Mouse (Mus musculus) midbrain, embryonic 15.5 days (tissue): ENCODE measurements around the gene Elmsan1. TPM values are rescaled to one million over a fixed set of nuclear protein-coding genes. Genes with fewer than 3 reads are reported as not detected.

Experiments
- ATAC-seq: fragments of 200-750 bp; cut with Nextera tagmentation; replicated peaks from 2 replicates; pipeline ENCODE4 v1.8.0; 2017; ENCODE audit warnings: moderate TSS enrichment
- H3K27ac ChIP-seq: fragments of 300-500 bp; sonication (generic); 2 replicates; pipeline ENCODE4 v1.5.1; 2015; ENCODE audit warnings: mild to moderate bottlenecking, inconsistent platforms
- H3K27me3 ChIP-seq: fragments of 300-500 bp; sonication (generic); replicated peaks from 2 replicates; pipeline ENCODE4 v1.6.1; 2015; ENCODE audit warnings: inconsistent platforms
- H3K36me3 ChIP-seq: fragments of 300-500 bp; sonication (generic); replicated peaks from 2 replicates; pipeline ENCODE4 v1.6.1; 2015; ENCODE audit warnings: inconsistent platforms
- H3K4me1 ChIP-seq: fragments of 300-500 bp; sonication (generic); 2 replicates; pipeline ENCODE4 v1.6.1; 2015; ENCODE audit warnings: inconsistent platforms
- H3K4me2 ChIP-seq: fragments of 300-500 bp; sonication (generic); 2 replicates; pipeline ENCODE4 v1.6.1; 2015; ENCODE audit warnings: inconsistent platforms, mild to moderate bottlenecking, moderate library complexity
- H3K4me3 ChIP-seq: fragments of 300-500 bp; sonication (generic); 2 replicates; pipeline ENCODE4 v1.5.1; 2015; ENCODE audit warnings: mild to moderate bottlenecking, inconsistent platforms
- H3K9ac ChIP-seq: fragments of 300-500 bp; sonication (generic); 2 replicates; pipeline ENCODE4 v1.6.1; 2015; ENCODE audit warnings: mild to moderate bottlenecking, inconsistent platforms
- H3K9me3 ChIP-seq: fragments of 300-500 bp; sonication (generic); 2 replicates; pipeline ENCODE4 v1.6.1; 2016; ENCODE audit warnings: inconsistent platforms
- WGBS: fragments of 180-500 bp; shearing (Covaris S2); methylation state at CpG from one replicate; pipeline ENCODE4 v1.1.7; 2015; ENCODE audit warnings: mixed read lengths; 5-methylcytosine and 5-hydroxymethylcytosine counted together
- polyA plus RNA-seq: library from polyadenylated mRNA; unstranded; fragments of >200 nt; fragmentation: Nextera tagmentation; extraction: Ambion mirVana; gene quantifications from 2 replicates; pipeline ENCODE4 v1.2.1, GENCODE M21; 2015

The Elmsan1 gene
- polyA plus RNA-seq, 1 experiment from 2014 or later: 4.4 TPM

DNA sequence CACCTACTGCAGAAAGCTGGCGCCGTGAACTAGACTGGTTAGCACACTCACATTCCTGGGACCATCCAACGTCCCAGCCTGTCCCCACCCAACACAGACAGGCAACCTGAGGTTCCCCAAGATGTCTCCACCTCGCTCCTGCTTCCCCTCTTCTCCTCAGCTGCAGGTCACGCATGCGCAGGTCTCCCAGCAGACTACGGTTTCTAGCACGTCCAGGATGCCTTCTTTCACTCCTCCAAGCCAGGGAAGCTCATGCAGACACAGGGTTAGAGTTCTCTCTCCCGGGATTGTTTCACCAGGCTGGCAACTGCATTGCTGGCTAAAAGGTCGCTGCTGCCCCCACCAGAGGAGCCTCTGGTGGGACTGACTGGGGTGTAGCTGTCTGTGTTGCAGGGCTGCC is 19.8 kb downstream of the Elmsan1 start:
- WGBS: 78% methylated on average over 10 of the region's 10 CpGs
- H3K27ac ChIP-seq: no peak overlapping the region
- no peak overlapping the region for H3K4me3 ChIP-seq
- H3K9me3 ChIP-seq: no peaks in the 10 kb centered on the region
- no peak overlapping the region for H3K4me2 ChIP-seq
- H3K4me1 ChIP-seq: peaks cover 12% of the 10 kb centered on the region
- no peak overlapping the region for H3K9ac ChIP-seq
- no peaks in the 10 kb centered on the region for H3K27me3 ChIP-seq
- H3K36me3 ChIP-seq: no peaks in the 10 kb centered on the region
- no peak for ATAC-seq

DNA sequence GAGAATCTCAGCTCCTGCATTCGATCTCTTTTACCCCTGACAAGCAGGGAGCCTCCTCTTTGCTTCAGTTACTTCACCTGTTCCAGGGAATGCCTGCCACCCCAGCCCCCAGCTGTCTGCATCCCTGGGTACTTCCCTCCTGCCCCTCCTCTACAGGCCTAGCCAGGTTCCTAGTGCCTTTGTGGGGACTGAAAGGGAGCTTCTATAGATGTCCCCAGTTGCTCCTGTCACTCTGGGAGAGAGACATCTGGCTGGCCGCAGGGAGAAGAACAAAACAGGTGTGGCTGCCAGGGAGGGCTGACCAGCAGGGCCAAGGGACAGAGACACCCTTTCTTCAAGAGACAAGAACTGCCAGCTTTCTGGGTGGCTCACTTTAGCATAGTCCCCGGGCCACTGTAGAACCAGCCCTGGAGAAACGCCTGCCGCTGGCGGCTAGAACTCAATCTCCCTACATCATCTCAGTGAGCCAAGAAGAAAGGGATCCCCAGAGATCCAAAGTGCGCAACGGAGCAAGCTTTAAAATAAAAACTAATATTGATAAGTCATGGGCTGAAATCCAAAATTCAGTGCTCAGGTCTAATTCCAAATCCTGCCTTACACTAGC is 20.5 kb downstream of the Elmsan1 start:
- H3K4me1 ChIP-seq: peaks cover 12% of the 10 kb centered on the region
- no peak overlapping the region for H3K4me2 ChIP-seq
- no peak overlapping the region for H3K4me3 ChIP-seq
- H3K36me3 ChIP-seq: no peaks in the 10 kb centered on the region
- H3K9me3 ChIP-seq: no peaks in the 10 kb centered on the region
- WGBS: 49% methylated on average over 8 of the region's 8 CpGs
- no peak for ATAC-seq
- no peaks in the 10 kb centered on the region for H3K27me3 ChIP-seq
- no peak overlapping the region for H3K9ac ChIP-seq
- no peak overlapping the region for H3K27ac ChIP-seq

DNA sequence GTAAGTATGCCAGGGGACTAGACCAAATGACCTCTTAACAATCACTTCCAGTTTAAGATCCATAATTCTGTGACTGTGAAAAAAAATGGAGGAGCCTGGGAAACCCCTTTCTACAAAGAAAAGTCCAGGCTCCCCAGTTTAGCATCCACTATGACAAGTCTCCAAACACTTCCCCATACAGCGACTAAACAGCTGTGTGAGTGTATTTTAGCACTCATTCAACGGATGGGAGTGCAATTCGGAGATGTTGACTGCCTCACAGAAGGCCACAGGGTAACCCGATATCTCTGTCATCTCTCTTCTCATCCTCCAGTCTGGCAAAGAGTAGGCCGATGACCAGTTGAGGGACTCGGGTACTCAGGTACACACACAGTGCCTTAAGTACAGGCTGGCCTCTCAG is 23.5 kb downstream of the Elmsan1 start:
- Histone ChIP-seq H3K27ac (no peak overlapping the region), H3K9me3 (no peaks in the 10 kb centered on the region), H3K4me1 (peaks cover 38% of the 10 kb centered on the region), H3K36me3 (no peaks in the 10 kb centered on the region), H3K9ac (no peak overlapping the region), H3K4me3 (no peak overlapping the region), H3K4me2 (peak overlapping the region; percentile 95; the same call in 1 of the 2 replicates), H3K27me3 (no peaks in the 10 kb centered on the region)
- ATAC-seq: no peak
- WGBS: 60% methylated on average over 6 of the region's 6 CpGs

- H3K36me3 ChIP-seq: no peaks in the 10 kb centered on the region
- H3K4me3 ChIP-seq: peak overlapping the region; percentile 75
- H3K4me1 ChIP-seq: peaks cover 40% of the 10 kb centered on the region
- no peaks in the 10 kb centered on the region for H3K27me3 ChIP-seq
- H3K9me3 ChIP-seq: no peaks in the 10 kb centered on the region
- H3K27ac ChIP-seq: peak overlapping the region; percentile 87
- H3K4me2 ChIP-seq: peak overlapping the region; percentile 95
- H3K9ac ChIP-seq: peak overlapping the region; percentile 83; the same call in 1 of the 2 replicates
- peak; percentile 5 for ATAC-seq
- WGBS: 2% methylated on average over 13 of the region's 13 CpGs
Observed at GRCm38 (mm10) chr12:84194400-84195109, 24.1 kb downstream of the Elmsan1 start.

DNA sequence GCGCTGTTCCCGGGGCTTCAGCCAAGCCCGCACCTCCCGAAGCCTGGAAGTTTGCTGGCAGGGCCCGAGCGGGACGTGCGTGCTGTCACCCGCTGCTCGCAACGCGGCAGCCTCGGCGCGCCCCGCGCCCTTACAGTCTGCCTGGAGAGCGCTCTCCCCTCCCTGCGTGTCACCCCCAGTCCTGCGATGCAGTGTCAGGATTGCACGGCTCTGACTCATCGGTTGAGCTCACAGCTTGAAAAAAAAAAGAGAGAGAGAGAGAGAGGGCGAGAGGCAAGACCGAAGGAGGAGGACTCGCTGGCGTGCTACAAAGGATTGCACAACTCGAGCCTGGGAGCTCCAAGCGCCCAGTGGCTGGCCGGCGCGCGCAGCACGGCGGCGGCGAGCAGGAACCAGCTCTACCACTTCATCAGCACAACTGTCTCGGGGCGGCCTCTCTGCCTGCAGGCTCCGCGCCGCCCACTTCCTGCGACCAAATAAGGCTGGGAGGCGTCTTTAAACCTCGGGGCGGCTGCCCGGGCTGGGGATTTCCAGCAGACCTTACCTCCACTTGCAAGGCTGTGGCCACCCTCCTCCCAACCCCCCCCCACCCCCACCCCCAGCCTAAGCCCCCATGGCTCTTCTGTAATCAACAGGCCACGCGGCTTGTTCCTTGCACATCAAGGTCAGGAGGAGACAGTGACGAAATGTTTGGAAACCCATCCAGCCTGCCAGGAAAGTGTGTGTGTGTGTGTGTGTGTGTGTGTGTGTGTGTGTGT is 24.9 kb downstream of the Elmsan1 start:
- Histone ChIP-seq H3K4me2 (peak overlapping the region; percentile 95), H3K27ac (peak overlapping the region; percentile 87), H3K4me1 (peaks cover 47% of the 10 kb centered on the region), H3K36me3 (no peaks in the 10 kb centered on the region), H3K9ac (peak overlapping the region; percentile 83), H3K27me3 (no peaks in the 10 kb centered on the region), H3K9me3 (no peaks in the 10 kb centered on the region), H3K4me3 (peak overlapping the region; percentile 75)
- WGBS: 0% methylated on average over 48 of the region's 49 CpGs
- peak; percentile 82 for ATAC-seq

- peak; percentile 76 for ATAC-seq
- Histone ChIP-seq H3K4me3 (peak overlapping the region; percentile 75), H3K9ac (peak overlapping the region; percentile 83), H3K36me3 (no peaks in the 10 kb centered on the region), H3K9me3 (no peaks in the 10 kb centered on the region), H3K4me1 (peaks cover 54% of the 10 kb centered on the region), H3K4me2 (peak overlapping the region; percentile 95), H3K27me3 (no peaks in the 10 kb centered on the region), H3K27ac (peak overlapping the region; percentile 87)
- WGBS: under 1% methylated on average over 99 of the region's 102 CpGs
Observed at GRCm38 (mm10) chr12:84192741-84193641, 25.7 kb downstream of the Elmsan1 start.

- Histone ChIP-seq H3K9me3 (no peaks in the 10 kb centered on the region), H3K4me2 (peak overlapping the region; percentile 95), H3K9ac (peak overlapping the region; percentile 83), H3K4me3 (peak overlapping the region; percentile 75), H3K4me1 (peaks cover 58% of the 10 kb centered on the region), H3K36me3 (no peaks in the 10 kb centered on the region), H3K27ac (peak overlapping the region; percentile 87; the same call in 1 of the 2 replicates), H3K27me3 (no peaks in the 10 kb centered on the region)
- 3% methylated on average over 13 of the region's 13 CpGs for WGBS
- ATAC-seq: no peak
Observed at GRCm38 (mm10) chr12:84192280-84192679, 26.4 kb downstream of the Elmsan1 start.

DNA sequence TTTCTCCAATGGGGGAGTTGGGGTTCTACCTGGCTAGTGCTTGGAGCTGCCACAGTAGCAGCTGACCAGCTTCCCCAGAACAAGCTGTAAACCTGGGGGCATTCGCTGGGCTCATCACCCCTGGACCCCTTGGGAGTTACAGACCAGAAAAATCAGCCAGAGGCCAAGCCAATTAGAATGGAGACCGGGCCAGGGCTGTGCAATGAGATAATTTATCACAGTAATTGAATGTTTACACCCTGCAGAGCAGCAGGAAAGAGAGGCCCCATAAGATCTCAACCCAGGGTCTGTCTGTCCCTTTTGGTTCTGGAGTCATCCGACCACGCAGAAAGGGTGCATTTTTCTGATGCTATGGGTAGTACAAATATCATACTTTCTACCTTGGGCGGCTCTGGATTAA is 26.9 kb downstream of the Elmsan1 start:
- peak overlapping the region; percentile 95 for H3K4me2 ChIP-seq
- H3K9ac ChIP-seq: peak overlapping the region; percentile 83; the same call in 1 of the 2 replicates
- no peaks in the 10 kb centered on the region for H3K9me3 ChIP-seq
- no peak overlapping the region for H3K27ac ChIP-seq
- H3K36me3 ChIP-seq: no peaks in the 10 kb centered on the region
- H3K27me3 ChIP-seq: no peaks in the 10 kb centered on the region
- H3K4me3 ChIP-seq: peak overlapping the region; percentile 75
- 25% methylated on average over 5 of the region's 5 CpGs for WGBS
- ATAC-seq: no peak
- peaks cover 61% of the 10 kb centered on the region for H3K4me1 ChIP-seq

DNA sequence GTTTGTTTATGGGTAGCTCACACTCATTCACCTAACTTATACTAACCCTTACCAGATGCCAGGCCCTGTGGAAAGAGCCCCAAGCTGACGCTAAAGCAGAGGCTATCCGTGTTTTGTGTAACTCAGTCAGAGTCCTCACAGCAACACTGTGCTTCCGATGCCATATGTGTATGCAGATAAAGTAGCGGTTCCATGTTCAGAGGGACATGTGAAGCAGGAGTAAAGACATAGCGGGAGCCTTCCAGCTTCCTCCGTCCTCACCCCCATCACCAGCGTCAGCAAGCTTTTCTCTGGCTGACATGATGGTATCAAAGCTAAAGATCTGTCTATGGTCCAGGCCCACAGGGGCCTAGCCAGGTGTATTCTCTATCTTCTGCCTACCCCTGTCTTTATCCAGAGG is 27.5 kb downstream of the Elmsan1 start:
- no peak overlapping the region for H3K9ac ChIP-seq
- H3K4me1 ChIP-seq: peaks cover 61% of the 10 kb centered on the region
- no peak for ATAC-seq
- H3K27ac ChIP-seq: no peak overlapping the region
- H3K4me2 ChIP-seq: peak overlapping the region; percentile 95; the same call in 1 of the 2 replicates
- WGBS: 59% methylated on average over 7 of the region's 7 CpGs
- no peaks in the 10 kb centered on the region for H3K27me3 ChIP-seq
- no peaks in the 10 kb centered on the region for H3K36me3 ChIP-seq
- H3K9me3 ChIP-seq: no peaks in the 10 kb centered on the region
- H3K4me3 ChIP-seq: 0 out of 2 replicates have a peak overlapping the region, but pooled peaks have one; percentile 0

DNA sequence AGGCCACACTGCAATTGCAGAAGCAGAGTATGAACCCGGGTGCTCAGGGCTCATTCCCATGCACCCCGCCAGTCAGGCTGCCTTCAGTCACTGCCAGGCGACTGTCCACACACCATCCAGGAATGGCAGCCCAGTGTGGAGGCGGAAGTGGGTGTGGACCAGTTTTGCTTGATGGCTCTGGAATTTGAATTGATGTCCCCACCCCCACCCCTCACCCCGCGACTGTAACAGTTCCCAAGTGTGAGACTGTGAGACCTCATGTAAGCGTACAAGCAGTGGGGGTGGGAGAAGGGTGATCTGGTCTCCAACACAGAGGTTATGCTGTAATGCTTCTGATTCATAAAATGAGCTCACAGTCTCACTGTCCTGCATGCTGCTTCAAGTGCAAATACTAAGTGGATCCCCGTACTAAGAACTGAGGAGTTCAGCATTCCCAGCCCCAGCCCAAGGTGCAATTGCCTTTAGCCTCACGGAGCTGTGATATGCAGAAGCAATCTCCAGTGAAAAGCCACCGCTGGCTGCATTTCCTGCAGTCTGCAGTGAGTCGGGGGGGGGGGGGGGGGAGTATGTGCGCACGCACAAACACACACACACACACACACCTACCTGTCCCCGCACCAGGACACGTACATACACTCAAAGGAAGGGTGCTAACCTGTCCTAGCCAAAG is 28.4 kb downstream of the Elmsan1 start:
- ATAC-seq: no peak
- H3K4me1 ChIP-seq: peaks cover 61% of the 10 kb centered on the region
- peak overlapping the region; percentile 10; the same call in 1 of the 2 replicates for H3K4me2 ChIP-seq
- no peak overlapping the region for H3K9ac ChIP-seq
- WGBS: 52% methylated on average over 14 of the region's 15 CpGs
- no peaks in the 10 kb centered on the region for H3K9me3 ChIP-seq
- no peak overlapping the region for H3K27ac ChIP-seq
- H3K4me3 ChIP-seq: 0 out of 2 replicates have a peak overlapping the region, but pooled peaks have one; percentile 0
- no peaks in the 10 kb centered on the region for H3K36me3 ChIP-seq
- no peaks in the 10 kb centered on the region for H3K27me3 ChIP-seq

GRCm38 (mm10) chr12:84188881-84189444 is 29.7 kb downstream of the Elmsan1 start:
- 66% methylated on average over 14 of the region's 14 CpGs for WGBS

More at GRCm38 (mm10) chr12:84188881-84189444, 29.7 kb downstream of the Elmsan1 start:
- Histone ChIP-seq H3K4me3 (no peak overlapping the region), H3K27ac (no peak overlapping the region), H3K4me2 (no peak overlapping the region), H3K9ac (no peak overlapping the region), H3K27me3 (no peaks in the 10 kb centered on the region), H3K4me1 (peaks cover 49% of the 10 kb centered on the region), H3K36me3 (no peaks in the 10 kb centered on the region), H3K9me3 (no peaks in the 10 kb centered on the region)
- no peak for ATAC-seq
